Mouse (Mus musculus) left cerebral cortex, postnatal 36 days (tissue): ENCODE results near the gene Evi2. TPM values are rescaled to one million over a fixed set of nuclear protein-coding genes. Genes with fewer than 3 reads are reported as not detected.

Experiments used
- DNase-seq, 2 experiments: peaks; one replicate each; pipeline ENCODE4 v3.0.0; 2021 to 2022; ENCODE audit warnings: low spot score in 2 of 2, mixed read lengths in 1 of 2
- intact Hi-C: fragments of 180-260 bp; cut with DNase I; formaldehyde crosslinking; loops from one replicate; pipeline ENCODE4 v1.15.1; 2025
- total RNA-seq, 2 experiments: library from RNA; stranded (reverse); gene quantifications; 2 replicates each; pipeline ENCODE4 v1.2.3; 2021

Evi2 gene
- total RNA-seq, 2 experiments from 2014 or later: not detected

DNA sequence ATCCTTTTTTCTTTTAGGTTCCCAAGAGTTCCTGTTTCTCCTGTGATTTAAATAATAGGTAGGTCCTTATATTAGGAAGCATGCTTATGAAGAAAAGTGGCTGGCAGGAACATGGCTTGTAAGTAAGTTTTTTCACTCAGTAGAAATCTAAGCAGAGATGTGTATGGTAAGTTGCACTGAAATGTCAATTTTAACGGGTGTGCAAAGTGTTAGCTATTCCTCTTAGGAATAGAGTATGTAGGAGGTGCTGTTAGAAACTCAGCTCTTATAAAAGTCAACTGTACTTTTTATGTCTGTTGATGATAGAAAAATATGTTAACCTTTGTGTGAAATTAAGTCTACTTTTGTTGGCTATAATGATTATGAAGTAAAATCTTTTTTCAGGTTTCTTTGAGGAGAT, 62.3 kb downstream of the Evi2 start:
- no peak for DNase-seq
- intact Hi-C loops: loop anchor here (5.0 kb wide), 1 partner anchor 34 kb away; the partner anchor contains the start of gene Omg

Other genes with a start within 250 kb of the Evi2 start
- gene Gm9964, start 233.7 kb downstream of the Evi2 start, total RNA-seq: under 1 TPM in 1 of 2 experiments, not detected in 1; 0.97 TPM
- 100 to 1,000 TPM; 111 to 130 TPM for gene Nf1, start 190.9 kb downstream of the Evi2 start, total RNA-seq
- gene Omg, start 26.5 kb downstream of the Evi2 start, total RNA-seq: 100 to 1,000 TPM; 113 to 132 TPM
- gene Evi2b, start 6.8 kb downstream of the Evi2 start, total RNA-seq: under 1 TPM; 0.32 to 0.63 TPM
- gene Evi2a, start within 50 bp of the Evi2 start, total RNA-seq: 10 to 100 TPM; 13.6 to 18.8 TPM
- 100 to 1,000 TPM; 247 to 269 TPM for gene Rab11fip4, start 60.6 kb upstream of the Evi2 start, total RNA-seq